8 mouse cellular contexts compared by ENCODE assay signal in genomic region chr12:112605766-112606165, GRCm38 (mm10). TPM values are rescaled to one million over a fixed set of nuclear protein-coding genes. Genes with fewer than 3 reads are reported as not detected.
A peak's percentile ranks its signal among the peaks of the same experiment; 100 is the strongest.
DNase-seq lines count a peak whose midpoint lies in the region; ATAC-seq and TF ChIP-seq lines count a peak whose summit lies in the region.

No protein-coding gene starts in this region.

- 46% methylated on average over 6 of the region's 6 CpGs for WGBS in embryonic facial prominence, embryonic 14.5 days
- 44% methylated on average over 6 of the region's 6 CpGs for WGBS in heart, embryonic 16.5 days
- WGBS in neural tube, embryonic 15.5 days, result 45% methylated on average over 6 of the region's 6 CpGs

- ATAC-seq in embryonic facial prominence, embryonic 14.5 days (ENCODE audit: low read depth), result peak; percentile 75
- ATAC-seq in heart, embryonic 16.5 days (replicated peaks; ENCODE audit: extremely low read depth, insufficient read depth, low FRiP score), result peak; percentile 72
- peak; percentile 59; the same call in 1 of the 2 replicates for ATAC-seq in neural tube, embryonic 15.5 days (ENCODE audit: low FRiP score)

- H3K4me3 ChIP-seq in C2C12 (ENCODE audit: insufficient read depth, poor library complexity, severe bottlenecking), result no peak overlapping the region
- no peak overlapping the region for H3K4me3 ChIP-seq in embryonic facial prominence, embryonic 14.5 days (ENCODE audit: low read depth, low read length)
- H3K4me3 ChIP-seq in heart, embryonic 16.5 days (ENCODE audit: low read length), result no peak overlapping the region
- no peak overlapping the region for H3K4me3 ChIP-seq in neural tube, embryonic 15.5 days (replicated peaks)

- H3K4me2 ChIP-seq in embryonic facial prominence, embryonic 14.5 days (ENCODE audit: low read depth, low read length), result no peak overlapping the region
- no peak overlapping the region for H3K4me2 ChIP-seq in heart, embryonic 16.5 days (ENCODE audit: low read depth, low read length)
- H3K4me2 ChIP-seq in neural tube, embryonic 15.5 days, result no peak overlapping the region

- H3K4me1 ChIP-seq in embryonic facial prominence, embryonic 14.5 days (ENCODE audit: control insufficient read depth, insufficient read depth, low read length), result no peaks in the 10 kb centered on the region
- H3K4me1 ChIP-seq in heart, embryonic 16.5 days (ENCODE audit: control insufficient read depth, insufficient read depth, low read length), result peaks cover 16% of the 10 kb centered on the region
- peaks cover 5% of the 10 kb centered on the region; the same call in 1 of the 2 replicates for H3K4me1 ChIP-seq in neural tube, embryonic 15.5 days

- H3K27ac ChIP-seq in embryonic facial prominence, embryonic 14.5 days (replicated peaks; ENCODE audit: low read depth, low read length), result no peak overlapping the region
- no peak overlapping the region for H3K27ac ChIP-seq in heart, embryonic 16.5 days (ENCODE audit: low read length)
- no peak overlapping the region for H3K27ac ChIP-seq in neural tube, embryonic 15.5 days (replicated peaks)

- no peak overlapping the region for H3K9ac ChIP-seq in embryonic facial prominence, embryonic 14.5 days (ENCODE audit: low read depth, low read length)
- H3K9ac ChIP-seq in heart, embryonic 16.5 days (ENCODE audit: low read length), result no peak overlapping the region
- no peak overlapping the region for H3K9ac ChIP-seq in neural tube, embryonic 15.5 days (replicated peaks)

- H3K36me3 ChIP-seq in C2C12 (ENCODE audit: control insufficient read depth, insufficient read depth), result peaks cover 88% of the 10 kb centered on the region
- peaks cover 50% of the 10 kb centered on the region; the same call in 1 of the 2 replicates for H3K36me3 ChIP-seq in embryonic facial prominence, embryonic 14.5 days (ENCODE audit: control insufficient read depth, insufficient read depth, low read length)
- peaks cover 5% of the 10 kb centered on the region; the same call in 1 of the 2 replicates for H3K36me3 ChIP-seq in heart, embryonic 16.5 days (ENCODE audit: control insufficient read depth, insufficient read depth)
- H3K36me3 ChIP-seq in neural tube, embryonic 15.5 days, result no peaks in the 10 kb centered on the region

- DNase-seq in adrenal gland, postnatal 25 days, result peak; percentile 85
- DNase-seq in embryonic facial prominence, embryonic 14.5 days (ENCODE audit: low spot score), result no peak
- DNase-seq in kidney, postnatal 25 days, result peak; percentile 74
- DNase-seq in lung, adult 18-20 months, result peak; percentile 72 to 76
- peak; percentile 39 for DNase-seq in testis, postnatal 14 days (ENCODE audit: low spot score)

- H3ac ChIP-seq in C2C12 (ENCODE audit: control insufficient read depth, insufficient read length, low read depth), result no peak overlapping the region

- peaks cover 5% of the 10 kb centered on the region for H3K79me2 ChIP-seq in C2C12 (ENCODE audit: control insufficient read depth, insufficient read depth)

- TF ChIP-seq CTCF in C2C12 (IDR thresholded peaks at IDR 0.05; ENCODE audit: control insufficient read depth, insufficient read depth, insufficient read length), result peak; percentile 96

- no peaks in the 10 kb centered on the region for H3K79me3 ChIP-seq in C2C12 (ENCODE audit: low read depth)

- H3K9me3 ChIP-seq in embryonic facial prominence, embryonic 14.5 days (ENCODE audit: control insufficient read depth, low read length), result no peaks in the 10 kb centered on the region
- H3K9me3 ChIP-seq in heart, embryonic 16.5 days (replicated peaks; ENCODE audit: control insufficient read depth, low read length), result no peaks in the 10 kb centered on the region
- no peaks in the 10 kb centered on the region for H3K9me3 ChIP-seq in neural tube, embryonic 15.5 days (replicated peaks)

- H3K27me3 ChIP-seq in C2C12 (ENCODE audit: control insufficient read depth, insufficient read depth, insufficient read length), result no peaks in the 10 kb centered on the region
- no peaks in the 10 kb centered on the region for H3K27me3 ChIP-seq in embryonic facial prominence, embryonic 14.5 days (replicated peaks; ENCODE audit: control insufficient read depth, insufficient read depth, low read length)
- no peaks in the 10 kb centered on the region for H3K27me3 ChIP-seq in heart, embryonic 16.5 days (ENCODE audit: control insufficient read depth, insufficient read depth, low read length)
- H3K27me3 ChIP-seq in neural tube, embryonic 15.5 days (replicated peaks), result no peaks in the 10 kb centered on the region

TF ChIP-seq in C2C12, 6 proteins besides CTCF, POLR2A, EP300 and RAD21:
- TF ChIP-seq MAX (IDR thresholded peaks at IDR 0.05) (peak; percentile 63), MYOD1 (IDR thresholded peaks at IDR 0.05; ENCODE audit: control insufficient read depth, insufficient read length, low read depth) (no peak), MYOG (IDR thresholded peaks at IDR 0.05; ENCODE audit: control insufficient read depth, extremely low read depth, insufficient read length) (no peak)

RNA-seq across cellular contexts. Expression of gene Adssl1, which starts 14.1 kb away (rescaled TPM):
- polyA plus RNA-seq in C2C12 (2012; fragmentation: generic; extraction: Trizol), result 10.1 TPM
- 17.8 and 21.0 TPM in 2 replicates for total RNA-seq in adrenal gland, postnatal 25 days (2021)
- 23.2 and 26.5 TPM in 2 replicates for polyA plus RNA-seq in embryonic facial prominence, embryonic 14.5 days (2014; fragmentation: Nextera tagmentation; extraction: Ambion mirVana)
- polyA plus RNA-seq in heart, embryonic 16.5 days (2015; fragmentation: Nextera tagmentation; extraction: Ambion mirVana), result 108 and 118 TPM in 2 replicates
- 7.6 and 8.6 TPM in 2 replicates for polyA plus RNA-seq in neural tube, embryonic 15.5 days (2015; fragmentation: Nextera tagmentation; extraction: Ambion mirVana)

RNA-seq across cellular contexts. Expression of gene Inf2, which starts 17.2 kb away (rescaled TPM):
- polyA plus RNA-seq in C2C12 (2012; fragmentation: generic; extraction: Trizol), result 118 TPM
- 32.6 and 34.1 TPM in 2 replicates for total RNA-seq in adrenal gland, postnatal 25 days (2021)
- polyA plus RNA-seq in embryonic facial prominence, embryonic 14.5 days (2014; fragmentation: Nextera tagmentation; extraction: Ambion mirVana), result 6.4 and 8.1 TPM in 2 replicates
- 3.0 and 3.6 TPM in 2 replicates for polyA plus RNA-seq in heart, embryonic 16.5 days (2015; fragmentation: Nextera tagmentation; extraction: Ambion mirVana)
- 1.7 and 2.5 TPM in 2 replicates for polyA plus RNA-seq in neural tube, embryonic 15.5 days (2015; fragmentation: Nextera tagmentation; extraction: Ambion mirVana)

RNA-seq across cellular contexts. Expression of gene Siva1, which starts 38.7 kb away (rescaled TPM):
- polyA plus RNA-seq in C2C12 (2012; fragmentation: generic; extraction: Trizol), result 164 TPM
- total RNA-seq in adrenal gland, postnatal 25 days (2021), result 34.8 and 46.0 TPM in 2 replicates
- polyA plus RNA-seq in embryonic facial prominence, embryonic 14.5 days (2014; fragmentation: Nextera tagmentation; extraction: Ambion mirVana), result 211 and 239 TPM in 2 replicates
- 117 and 139 TPM in 2 replicates for polyA plus RNA-seq in heart, embryonic 16.5 days (2015; fragmentation: Nextera tagmentation; extraction: Ambion mirVana)
- 48.0 and 96.7 TPM in 2 replicates for polyA plus RNA-seq in neural tube, embryonic 15.5 days (2015; fragmentation: Nextera tagmentation; extraction: Ambion mirVana)

Comparison
In these comparisons a context has a peak if more than half of its experiments do, and no peak if none do; other contexts are left out.
1. RNA of gene Inf2, which starts 17.2 kb away (polyA plus RNA-seq): 118 TPM in C2C12 (single experiment); 6.4 to 8.1 TPM in embryonic facial prominence, embryonic 14.5 days, 3.0 to 3.6 TPM in heart, embryonic 16.5 days and 1.7 to 2.5 TPM in neural tube, embryonic 15.5 days; every median in the first group is over 10 times any median in the second.
2. Peak in every context shown above with its lines, with median percentiles within 50 percentile points of each other: ATAC-seq.